Mouse (Mus musculus) liver, embryonic 11.5 days (tissue): ENCODE results near the gene Slc5a10. TPM values are rescaled to one million over a fixed set of nuclear protein-coding genes. Genes with fewer than 3 reads are reported as not detected.

ENCODE experiments used
- ATAC-seq: fragments of 200-750 bp; cut with Nextera tagmentation; replicated peaks from 2 replicates; pipeline ENCODE4 v1.8.0; 2017; ENCODE audit warnings: moderate number of reproducible peaks, mild to moderate bottlenecking, moderate TSS enrichment, moderate library complexity; ENCODE audit not compliant: low FRiP score
- DNase-seq: peaks from one replicate; pipeline ENCODE4 v3.0.0-alpha.2; 2017; ENCODE audit warnings: low spot score
- H3K27ac ChIP-seq: fragments of 300-500 bp; sonication (generic); 2 replicates; pipeline ENCODE4 v1.5.1; 2014; ENCODE audit warnings: mild to moderate bottlenecking, low read depth, low read length, control low read depth
- H3K27me3 ChIP-seq: fragments of 300-500 bp; sonication (generic); replicated peaks from 2 replicates; pipeline ENCODE4 v1.6.1; 2014; ENCODE audit warnings: low read length, mixed read lengths; ENCODE audit not compliant: control insufficient read depth, insufficient read depth
- H3K36me3 ChIP-seq: fragments of 300-500 bp; sonication (generic); 2 replicates; pipeline ENCODE4 v1.6.1; 2014; ENCODE audit warnings: mild to moderate bottlenecking, low read length, moderate library complexity, mixed read lengths; ENCODE audit not compliant: control insufficient read depth, insufficient read depth
- H3K4me1 ChIP-seq: fragments of 300-500 bp; sonication (generic); replicated peaks from 2 replicates; pipeline ENCODE4 v1.6.1; 2014; ENCODE audit warnings: low read length, mixed read lengths; ENCODE audit not compliant: control insufficient read depth, insufficient read depth
- H3K4me2 ChIP-seq: fragments of 300-500 bp; sonication (generic); 2 replicates; pipeline ENCODE4 v1.6.1; 2014; ENCODE audit warnings: mild to moderate bottlenecking, control low read depth, moderate library complexity
- H3K4me3 ChIP-seq: fragments of 300-500 bp; sonication (generic); 2 replicates; pipeline ENCODE4 v1.5.1; 2014; ENCODE audit warnings: low read depth, low read length, control low read depth
- H3K9ac ChIP-seq: fragments of 300-500 bp; sonication (generic); 2 replicates; pipeline ENCODE4 v1.6.1; 2014; ENCODE audit warnings: low read depth, low read length, control low read depth
- H3K9me3 ChIP-seq: fragments of 300-500 bp; sonication (generic); 2 replicates; pipeline ENCODE4 v1.6.1; 2016; ENCODE audit warnings: low read length, inconsistent platforms, mixed read lengths; ENCODE audit not compliant: control insufficient read depth
- WGBS: fragments of 180-500 bp; shearing (Covaris S2); extraction: QIAGEN DNeasy Blood & Tissue Kit; methylation state at CpG from one replicate; pipeline ENCODE4 v1.1.7; 2014; 5-methylcytosine and 5-hydroxymethylcytosine counted together
- polyA plus RNA-seq: library from polyadenylated mRNA; unstranded; fragments of >200 nt; fragmentation: Nextera tagmentation; extraction: Ambion mirVana; gene quantifications from 2 replicates; pipeline ENCODE4 v1.2.1, GENCODE M21; 2014

Gene Slc5a10
- polyA plus RNA-seq, 1 experiment from 2014 or later = not detected

- DNase-seq (no peak), ATAC-seq (no peak)
- H3K36me3 ChIP-seq = no peaks in the 10 kb centered on the region
- H3K27me3 ChIP-seq = peaks cover 5% of the 10 kb centered on the region; the same call in 1 of the 2 replicates
- H3K27ac ChIP-seq = no peak overlapping the region
- no peak overlapping the region for H3K9ac ChIP-seq
- 93% methylated on average over 5 of the region's 5 CpGs for WGBS
- no peaks in the 10 kb centered on the region for H3K9me3 ChIP-seq
- no peaks in the 10 kb centered on the region for H3K4me1 ChIP-seq
- H3K4me3 ChIP-seq = no peak overlapping the region
- H3K4me2 ChIP-seq = no peak overlapping the region
Measured at GRCm38 (mm10) chr11:61699460-61699859, 21.2 kb downstream of the Slc5a10 start.

GRCm38 (mm10) chr11:61698852-61699251 lies 21.8 kb downstream of the Slc5a10 start:
- H3K36me3 ChIP-seq = no peaks in the 10 kb centered on the region
- H3K4me2 ChIP-seq = no peak overlapping the region

GRCm38 (mm10) chr11:61692996-61693395 lies 27.6 kb downstream of the Slc5a10 start:
- peaks cover 8% of the 10 kb centered on the region; the same call in 1 of the 2 replicates for H3K27me3 ChIP-seq
- no peaks in the 10 kb centered on the region for H3K36me3 ChIP-seq
- no peak overlapping the region for H3K27ac ChIP-seq
- 83% methylated on average over 5 of the region's 5 CpGs for WGBS
- H3K9ac ChIP-seq = no peak overlapping the region
- H3K4me3 ChIP-seq = no peak overlapping the region
- DNase-seq = no peak
- H3K4me1 ChIP-seq = no peaks in the 10 kb centered on the region; the same call in 1 of the 2 replicates
- no peak overlapping the region for H3K4me2 ChIP-seq
- H3K9me3 ChIP-seq = no peaks in the 10 kb centered on the region
- ATAC-seq = no peak

More at GRCm38 (mm10) chr11:61698852-61699251, 21.8 kb downstream of the Slc5a10 start:
- ATAC-seq (no peak), DNase-seq (no peak)
- H3K9ac ChIP-seq = no peak overlapping the region
- H3K4me3 ChIP-seq = no peak overlapping the region
- H3K27ac ChIP-seq = no peak overlapping the region
- no peaks in the 10 kb centered on the region for H3K9me3 ChIP-seq
- H3K27me3 ChIP-seq = peaks cover 8% of the 10 kb centered on the region; the same call in 1 of the 2 replicates
- H3K4me1 ChIP-seq = no peaks in the 10 kb centered on the region

GRCm38 (mm10) chr11:61687595-61687994 lies 33.0 kb downstream of the Slc5a10 start:
- no peak overlapping the region for H3K4me3 ChIP-seq
- H3K4me1 ChIP-seq = peaks cover 36% of the 10 kb centered on the region

GRCm38 (mm10) chr11:61686906-61687453 lies 33.6 kb downstream of the Slc5a10 start:
- no peak for ATAC-seq
- 46% methylated on average over 10 of the region's 10 CpGs for WGBS
- Histone ChIP-seq H3K9ac (no peak overlapping the region), H3K4me1 (peaks cover 36% of the 10 kb centered on the region), H3K27ac (no peak overlapping the region), H3K4me3 (peak overlapping the region; percentile 11), H3K9me3 (no peaks in the 10 kb centered on the region), H3K36me3 (no peaks in the 10 kb centered on the region), H3K4me2 (peak overlapping the region; percentile 88), H3K27me3 (peaks cover 29% of the 10 kb centered on the region)
- DNase-seq = no peak

More at GRCm38 (mm10) chr11:61687595-61687994, 33.0 kb downstream of the Slc5a10 start:
- WGBS = 30% methylated on average over 2 of the region's 2 CpGs
- peak overlapping the region; percentile 88 for H3K4me2 ChIP-seq
- peaks cover 29% of the 10 kb centered on the region for H3K27me3 ChIP-seq
- no peaks in the 10 kb centered on the region for H3K36me3 ChIP-seq
- no peak overlapping the region for H3K27ac ChIP-seq
- no peaks in the 10 kb centered on the region for H3K9me3 ChIP-seq
- DNase-seq (no peak), ATAC-seq (no peak)
- no peak overlapping the region for H3K9ac ChIP-seq

- DNase-seq (no peak), ATAC-seq (peak; percentile 83)
Measured at GRCm38 (mm10) chr11:61686141-61686540, 34.5 kb downstream of the Slc5a10 start.

GRCm38 (mm10) chr11:61685119-61685725 lies 35.4 kb downstream of the Slc5a10 start:
- Histone ChIP-seq H3K9me3 (no peaks in the 10 kb centered on the region), H3K9ac (peak overlapping the region; percentile 69), H3K27me3 (peaks cover 29% of the 10 kb centered on the region), H3K4me2 (peak overlapping the region; percentile 88), H3K36me3 (no peaks in the 10 kb centered on the region), H3K4me1 (peaks cover 36% of the 10 kb centered on the region), H3K4me3 (peak overlapping the region; percentile 61), H3K27ac (peak overlapping the region; percentile 71)
- DNase-seq (no peak), ATAC-seq (no peak)
- WGBS = 52% methylated on average over 8 of the region's 8 CpGs

More at GRCm38 (mm10) chr11:61686141-61686540, 34.5 kb downstream of the Slc5a10 start:
- Histone ChIP-seq H3K27me3 (peaks cover 29% of the 10 kb centered on the region), H3K4me2 (peak overlapping the region; percentile 88), H3K36me3 (no peaks in the 10 kb centered on the region), H3K9ac (no peak overlapping the region; the same call in 1 of the 2 replicates), H3K4me3 (peak overlapping the region; percentile 61), H3K9me3 (no peaks in the 10 kb centered on the region), H3K27ac (peak overlapping the region; percentile 71), H3K4me1 (peaks cover 36% of the 10 kb centered on the region)
- WGBS = 24% methylated on average over 2 of the region's 2 CpGs

GRCm38 (mm10) chr11:61683907-61684731 lies 36.5 kb downstream of the Slc5a10 start, which contains the start of gene Fam83g:
Gene Fam83g (plus strand): TSS chr11:61684091.
- H3K9ac ChIP-seq = peak within 1 kb of the TSS; percentile 69
- WGBS = 2% methylated on average over 76 of the region's 76 CpGs
- ATAC-seq = peak; percentile 80
- peak; percentile 80 for DNase-seq
- H3K27me3 ChIP-seq = peaks cover 29% of the 10 kb centered on the region
- H3K36me3 ChIP-seq = no peaks in the 10 kb centered on the region
- peak within 1 kb of the TSS; percentile 88 for H3K4me2 ChIP-seq
- no peaks in the 10 kb centered on the region for H3K9me3 ChIP-seq
- H3K4me3 ChIP-seq = peak within 1 kb of the TSS; percentile 61
- peaks cover 36% of the 10 kb centered on the region for H3K4me1 ChIP-seq
- H3K27ac ChIP-seq = peak within 1 kb of the TSS; percentile 54
